Mouse (Mus musculus) cerebellum, adult 2 months (tissue): ENCODE measurements around the gene Cnn3.

Source experiments
- CTCF ChIP-seq: fragments of 200-500 bp; IDR thresholded peaks from 2 replicates; pipeline ENCODE4 v1.5.1; 2011; ENCODE audit warnings: low read depth, mild to moderate bottlenecking, control low read depth, low read length, moderate library complexity, borderline replicate concordance; ENCODE audit not compliant: insufficient read depth
- POLR2A ChIP-seq: fragments of 200-500 bp; IDR thresholded peaks from 2 replicates; pipeline ENCODE4 v1.6.1; 2011; ENCODE audit warnings: low read length, control low read depth, borderline replicate concordance; ENCODE audit not compliant: insufficient read depth

GRCm38 (mm10) chr3:121449527-121449926 is 23.2 kb downstream of the Cnn3 start:
- TF ChIP-seq POLR2A, result no peak
- TF ChIP-seq CTCF, result no peak
